Mouse (Mus musculus) neural tube, embryonic 11.5 days (tissue): ENCODE results near the gene Xpo6. TPM values are rescaled to one million over a fixed set of nuclear protein-coding genes. Genes with fewer than 3 reads are reported as not detected.

Experiments
- ATAC-seq: fragments of 200-750 bp; cut with Nextera tagmentation; 2 replicates; pipeline ENCODE4 v1.8.0; 2017; ENCODE audit warnings: moderate number of reproducible peaks, mild to moderate bottlenecking, moderate TSS enrichment, moderate library complexity; ENCODE audit not compliant: insufficient read depth, low FRiP score, low TSS enrichment
- DNase-seq: peaks from one replicate; pipeline ENCODE4 v3.0.0-alpha.2; 2015; ENCODE audit warnings: low spot score
- H3K27ac ChIP-seq: fragments of 300-500 bp; sonication (generic); 2 replicates; pipeline ENCODE4 v1.5.1; 2014; ENCODE audit warnings: low read depth, mild to moderate bottlenecking, low read length
- H3K27me3 ChIP-seq: fragments of 300-500 bp; sonication (generic); 2 replicates; pipeline ENCODE4 v1.6.1; 2014; ENCODE audit warnings: mild to moderate bottlenecking, low read length, mixed read lengths; ENCODE audit not compliant: control insufficient read depth, insufficient read depth
- H3K36me3 ChIP-seq: fragments of 300-500 bp; sonication (generic); 2 replicates; pipeline ENCODE4 v1.6.1; 2014; ENCODE audit warnings: mild to moderate bottlenecking, low read length, moderate library complexity, mixed read lengths; ENCODE audit not compliant: control insufficient read depth, insufficient read depth
- H3K4me1 ChIP-seq: fragments of 300-500 bp; sonication (generic); 2 replicates; pipeline ENCODE4 v1.6.1; 2014; ENCODE audit warnings: low read length, mixed read lengths; ENCODE audit not compliant: control insufficient read depth, insufficient read depth
- H3K4me2 ChIP-seq: fragments of 300-500 bp; sonication (generic); 2 replicates; pipeline ENCODE4 v1.6.1; 2014; ENCODE audit warnings: low read depth, mild to moderate bottlenecking, moderate library complexity
- H3K4me3 ChIP-seq: fragments of 300-500 bp; sonication (generic); 2 replicates; pipeline ENCODE4 v1.5.1; 2014; ENCODE audit warnings: low read depth, low read length
- H3K9ac ChIP-seq: fragments of 300-500 bp; sonication (generic); 2 replicates; pipeline ENCODE4 v1.6.1; 2014; ENCODE audit warnings: mild to moderate bottlenecking, low read length
- H3K9me3 ChIP-seq: fragments of 300-500 bp; sonication (generic); 2 replicates; pipeline ENCODE4 v1.6.1; 2016; ENCODE audit warnings: low read length; ENCODE audit not compliant: control insufficient read depth
- WGBS: fragments of 180-500 bp; shearing (Covaris S2); extraction: QIAGEN DNeasy Blood & Tissue Kit; methylation state at CpG from one replicate; pipeline ENCODE4 v1.1.7; 2014; 5-methylcytosine and 5-hydroxymethylcytosine counted together
- polyA plus RNA-seq: library from polyadenylated mRNA; unstranded; fragments of >200 nt; fragmentation: Nextera tagmentation; extraction: Ambion mirVana; gene quantifications from 2 replicates; pipeline ENCODE4 v1.2.1, GENCODE M21; 2014

Xpo6 gene
- polyA plus RNA-seq, 1 experiment from 2014 or later, result 70.0 TPM

DNA sequence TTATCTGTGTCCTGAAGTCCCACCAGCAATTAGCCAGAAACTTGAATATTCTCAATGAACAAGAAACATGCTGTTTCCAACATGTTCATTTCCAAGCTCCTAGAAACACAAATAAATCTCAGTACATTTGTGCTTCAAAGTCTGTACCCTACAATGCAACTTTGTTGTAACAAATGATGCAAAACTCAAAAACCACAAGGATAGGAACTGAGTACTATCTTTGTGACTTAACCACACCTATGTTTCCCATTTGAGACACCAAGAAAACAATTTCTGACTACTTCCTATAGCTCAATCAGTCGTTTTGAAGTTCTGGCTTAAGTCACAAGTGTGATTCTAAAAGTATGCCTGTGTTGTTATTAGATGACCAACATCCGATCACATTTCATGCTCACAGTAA, 64.9 kb downstream of the Xpo6 start:
- no peak overlapping the region for H3K27ac ChIP-seq
- ATAC-seq (no peak), DNase-seq (no peak)
- H3K27me3 ChIP-seq, result no peaks in the 10 kb centered on the region
- H3K9ac ChIP-seq, result no peak overlapping the region
- 92% methylated on average over 2 of the region's 2 CpGs for WGBS
- H3K4me2 ChIP-seq, result no peak overlapping the region
- no peaks in the 10 kb centered on the region for H3K9me3 ChIP-seq
- 0 out of 2 replicates have a peak, but pooled peaks cover 2% of the 10 kb centered on the region for H3K36me3 ChIP-seq
- H3K4me3 ChIP-seq, result no peak overlapping the region
- H3K4me1 ChIP-seq, result no peaks in the 10 kb centered on the region

DNA sequence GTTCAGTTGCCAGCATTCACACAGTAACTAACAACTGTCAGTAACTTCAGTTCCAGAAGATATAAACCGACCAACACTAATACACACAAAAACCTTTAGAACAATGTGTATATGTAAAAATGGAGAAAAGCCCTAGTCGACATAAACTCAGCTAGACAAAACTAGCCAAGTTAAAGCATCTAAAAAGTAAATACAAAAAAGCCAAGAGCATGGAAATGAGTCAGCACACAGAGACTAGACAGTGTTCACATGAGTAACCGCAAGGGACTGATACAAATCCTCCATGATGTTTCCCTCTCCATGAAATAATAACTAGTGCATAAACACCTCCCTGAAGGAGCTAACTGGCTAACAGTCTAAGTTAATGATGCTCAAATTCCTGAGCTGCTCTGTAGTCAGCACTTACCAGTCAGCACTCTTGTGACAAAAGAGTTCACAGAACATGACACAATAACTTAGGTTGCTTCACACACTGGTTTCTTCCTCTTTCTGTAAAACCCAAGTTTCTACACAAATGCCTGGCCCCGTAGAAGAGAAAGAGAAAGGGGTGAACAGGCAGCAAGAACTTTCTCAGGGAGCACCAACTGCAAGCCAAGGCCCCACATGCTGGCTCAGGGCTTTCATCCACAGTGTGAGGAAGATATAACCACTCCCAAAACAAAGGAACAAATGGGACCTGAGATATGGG, 65.5 kb downstream of the Xpo6 start:
- Histone ChIP-seq H3K27ac (no peak overlapping the region), H3K4me2 (no peak overlapping the region), H3K36me3 (0 out of 2 replicates have a peak, but pooled peaks cover 2% of the 10 kb centered on the region), H3K9ac (no peak overlapping the region), H3K27me3 (no peaks in the 10 kb centered on the region), H3K4me1 (no peaks in the 10 kb centered on the region), H3K9me3 (no peaks in the 10 kb centered on the region), H3K4me3 (no peak overlapping the region)
- DNase-seq, result no peak
- 95% methylated on average over 4 of the region's 4 CpGs for WGBS
- ATAC-seq, result no peak

DNA sequence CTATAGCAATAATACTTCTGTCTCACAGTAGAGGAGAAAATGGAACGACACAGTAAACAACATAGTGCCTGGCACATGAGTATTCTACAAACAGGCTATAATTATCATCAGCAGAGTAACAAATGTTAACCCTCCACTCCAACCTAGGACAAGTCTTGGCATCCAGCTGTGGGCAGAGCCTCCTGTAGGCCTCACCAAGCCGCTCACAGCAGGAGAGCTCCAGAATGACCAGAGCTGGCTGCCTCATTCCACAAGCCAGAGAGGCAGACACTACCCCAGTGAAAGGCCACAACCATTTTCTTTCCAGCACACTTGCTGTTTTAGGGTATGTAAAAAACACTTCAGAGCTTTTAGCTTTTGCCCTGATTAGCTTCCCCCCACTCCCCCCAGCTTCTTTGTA, 72.6 kb downstream of the Xpo6 start:
- Histone ChIP-seq H3K27ac (no peak overlapping the region), H3K36me3 (peaks cover 14% of the 10 kb centered on the region), H3K4me1 (no peaks in the 10 kb centered on the region), H3K9me3 (no peaks in the 10 kb centered on the region), H3K4me2 (no peak overlapping the region), H3K27me3 (no peaks in the 10 kb centered on the region), H3K9ac (no peak overlapping the region), H3K4me3 (no peak overlapping the region)
- 48% methylated on average over 2 of the region's 2 CpGs for WGBS
- ATAC-seq (no peak), DNase-seq (no peak)

DNA sequence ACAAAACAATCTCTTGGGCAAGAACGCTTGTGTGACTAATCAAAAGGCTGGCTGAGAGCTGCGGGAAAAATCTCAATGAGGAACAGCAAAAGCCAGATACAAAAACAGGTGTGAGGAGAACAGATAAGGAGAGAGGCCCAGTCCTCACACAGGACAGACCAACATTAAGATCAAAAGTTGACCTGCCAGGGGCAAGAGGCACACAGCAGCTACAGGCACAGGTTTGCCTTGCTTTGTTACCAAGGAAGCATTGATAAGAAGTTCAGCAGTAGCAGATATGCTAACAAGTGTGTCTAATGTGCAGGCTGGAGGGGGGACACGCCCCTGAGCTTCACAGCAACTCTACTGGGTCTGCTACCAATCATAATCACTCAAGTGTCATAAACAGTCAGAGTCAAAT, 73.8 kb downstream of the Xpo6 start:
- Histone ChIP-seq H3K4me3 (no peak overlapping the region), H3K9ac (no peak overlapping the region), H3K27me3 (no peaks in the 10 kb centered on the region), H3K9me3 (no peaks in the 10 kb centered on the region), H3K4me1 (no peaks in the 10 kb centered on the region), H3K27ac (no peak overlapping the region), H3K4me2 (no peak overlapping the region), H3K36me3 (peaks cover 14% of the 10 kb centered on the region)
- WGBS, result 81% methylated on average over 3 of the region's 3 CpGs
- no peak for ATAC-seq
- DNase-seq, result no peak

DNA sequence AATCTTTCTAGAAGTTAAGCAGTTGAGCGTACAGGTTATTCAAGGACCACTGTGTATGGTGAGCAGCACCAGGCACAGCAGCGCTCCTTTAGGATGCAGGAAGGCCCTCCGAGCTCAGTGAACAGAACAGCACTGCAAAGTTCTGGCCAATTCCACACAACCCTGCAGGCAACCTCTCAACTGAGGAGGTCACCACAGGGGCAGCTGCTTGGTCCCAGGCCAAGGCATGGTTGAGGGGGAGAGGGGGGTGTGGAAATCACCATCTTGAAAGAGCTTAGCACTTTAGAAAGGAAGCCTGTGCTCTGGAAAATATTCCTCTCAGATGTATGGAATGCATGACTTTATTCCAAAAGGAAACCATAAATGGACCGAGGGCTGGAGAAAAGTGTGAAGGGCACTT, 78.8 kb downstream of the Xpo6 start:
- 95% methylated on average over 4 of the region's 4 CpGs for WGBS
- H3K4me2 ChIP-seq, result no peak overlapping the region
- H3K9me3 ChIP-seq, result no peaks in the 10 kb centered on the region
- no peaks in the 10 kb centered on the region for H3K27me3 ChIP-seq
- H3K27ac ChIP-seq, result no peak overlapping the region
- ATAC-seq (no peak), DNase-seq (no peak)
- no peak overlapping the region for H3K9ac ChIP-seq
- peaks cover 18% of the 10 kb centered on the region for H3K36me3 ChIP-seq
- no peak overlapping the region for H3K4me3 ChIP-seq
- no peaks in the 10 kb centered on the region for H3K4me1 ChIP-seq

DNA sequence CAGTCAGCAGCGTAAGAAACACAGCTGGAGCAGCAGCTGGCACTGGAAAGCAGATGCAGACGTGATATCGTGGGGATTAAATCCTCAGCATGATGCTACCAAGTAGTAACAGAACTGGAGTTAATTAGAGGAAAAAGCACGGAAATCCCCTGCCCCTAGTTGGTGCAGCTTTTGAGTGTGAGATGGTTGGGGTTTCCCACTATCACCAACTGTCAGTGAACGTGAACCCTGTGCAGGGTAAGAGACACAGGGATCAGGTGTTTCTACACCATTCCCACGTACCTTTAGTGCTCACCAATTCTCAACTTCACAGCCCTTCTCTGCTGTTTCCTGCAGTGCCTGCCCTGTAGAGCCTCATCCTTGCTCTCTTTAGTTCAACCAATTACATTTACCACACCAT, 80.5 kb downstream of the Xpo6 start:
- DNase-seq (no peak), ATAC-seq (no peak)
- Histone ChIP-seq H3K36me3 (peaks cover 21% of the 10 kb centered on the region), H3K4me1 (no peaks in the 10 kb centered on the region), H3K9ac (no peak overlapping the region), H3K27me3 (no peaks in the 10 kb centered on the region), H3K27ac (no peak overlapping the region), H3K4me2 (no peak overlapping the region), H3K4me3 (no peak overlapping the region), H3K9me3 (no peaks in the 10 kb centered on the region)
- 95% methylated on average over 6 of the region's 6 CpGs for WGBS

DNA sequence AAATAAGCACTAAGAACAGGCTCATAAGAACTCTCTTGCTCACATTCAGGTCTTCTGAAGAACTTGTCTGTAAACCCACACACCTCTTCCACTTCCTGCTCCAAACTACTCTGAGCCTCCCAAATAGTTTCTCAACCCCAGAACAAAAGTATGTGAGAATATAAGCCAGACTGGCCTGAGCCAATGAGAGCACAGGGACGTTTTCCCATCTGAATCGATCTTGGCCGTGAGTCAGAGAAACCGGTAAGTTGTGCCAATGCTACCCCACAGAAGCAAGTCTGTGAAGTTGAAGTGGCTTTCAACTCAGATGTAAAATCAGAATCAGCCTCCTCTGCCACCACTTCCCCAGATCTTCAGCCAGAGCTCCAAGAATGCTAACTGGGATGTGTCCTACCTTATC, 87.0 kb downstream of the Xpo6 start:
- 93% methylated on average over 4 of the region's 4 CpGs for WGBS
- H3K36me3 ChIP-seq, result peaks cover 27% of the 10 kb centered on the region
- H3K27ac ChIP-seq, result no peak overlapping the region

DNA sequence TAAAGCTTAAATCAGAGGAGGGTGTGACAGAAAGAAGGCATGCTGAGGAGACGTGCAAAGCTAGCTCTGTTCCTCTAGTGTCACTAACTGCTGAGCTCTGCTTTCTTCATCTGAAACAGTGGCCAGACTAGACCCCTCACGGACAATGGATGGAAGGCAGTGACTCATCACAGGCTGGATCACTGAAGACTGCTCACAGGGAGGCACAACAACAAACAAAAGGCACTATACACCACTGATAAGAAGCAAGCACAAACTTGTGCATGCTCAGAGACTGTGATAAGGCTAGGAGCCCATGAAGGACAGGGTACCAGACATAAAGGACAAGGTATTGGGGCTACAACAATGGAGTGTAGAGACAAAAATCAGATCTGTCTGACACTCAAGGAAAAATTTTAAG, 89.1 kb downstream of the Xpo6 start:
- DNase-seq, result no peak
- Histone ChIP-seq H3K4me3 (no peak overlapping the region), H3K27ac (no peak overlapping the region), H3K4me1 (no peaks in the 10 kb centered on the region), H3K36me3 (peaks cover 34% of the 10 kb centered on the region), H3K9ac (no peak overlapping the region), H3K4me2 (no peak overlapping the region), H3K9me3 (no peaks in the 10 kb centered on the region), H3K27me3 (no peaks in the 10 kb centered on the region)
- 73% methylated on average over 2 of the region's 2 CpGs for WGBS
- ATAC-seq, result no peak

More for the DNA sequence above, 87.0 kb downstream of the Xpo6 start:
- Histone ChIP-seq H3K9me3 (no peaks in the 10 kb centered on the region), H3K4me1 (no peaks in the 10 kb centered on the region), H3K4me3 (no peak overlapping the region), H3K9ac (no peak overlapping the region), H3K4me2 (no peak overlapping the region), H3K27me3 (no peaks in the 10 kb centered on the region)
- DNase-seq, result no peak
- ATAC-seq, result no peak

DNA sequence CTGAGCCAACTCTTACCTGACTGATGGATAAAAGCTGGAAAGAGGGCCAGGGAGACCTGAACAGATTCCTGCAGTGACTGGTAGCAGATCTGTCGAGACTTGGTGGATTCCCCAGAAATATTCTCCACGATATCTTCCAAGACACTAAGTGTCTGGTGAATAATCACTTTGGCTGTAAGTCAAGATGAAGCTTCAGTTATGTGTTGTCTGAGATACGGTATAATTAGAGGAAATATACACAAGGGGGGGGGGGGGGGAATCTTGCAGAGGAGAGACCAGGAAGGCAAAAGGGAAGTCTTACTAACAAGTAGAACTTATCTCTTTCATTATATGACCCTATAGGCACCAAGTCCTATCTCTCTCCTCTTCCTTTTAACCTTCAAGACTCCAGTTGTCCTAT, 90.4 kb downstream of the Xpo6 start:
- H3K27me3 ChIP-seq, result no peaks in the 10 kb centered on the region
- no peaks in the 10 kb centered on the region for H3K4me1 ChIP-seq
- H3K9me3 ChIP-seq, result no peaks in the 10 kb centered on the region
- no peak overlapping the region for H3K27ac ChIP-seq
- peaks cover 32% of the 10 kb centered on the region for H3K36me3 ChIP-seq
- H3K4me3 ChIP-seq, result no peak overlapping the region
- H3K4me2 ChIP-seq, result no peak overlapping the region
- no peak for DNase-seq
- H3K9ac ChIP-seq, result no peak overlapping the region
- ATAC-seq, result no peak
- WGBS, result 97% methylated on average over 3 of the region's 3 CpGs
